In the genomic region with DNA sequence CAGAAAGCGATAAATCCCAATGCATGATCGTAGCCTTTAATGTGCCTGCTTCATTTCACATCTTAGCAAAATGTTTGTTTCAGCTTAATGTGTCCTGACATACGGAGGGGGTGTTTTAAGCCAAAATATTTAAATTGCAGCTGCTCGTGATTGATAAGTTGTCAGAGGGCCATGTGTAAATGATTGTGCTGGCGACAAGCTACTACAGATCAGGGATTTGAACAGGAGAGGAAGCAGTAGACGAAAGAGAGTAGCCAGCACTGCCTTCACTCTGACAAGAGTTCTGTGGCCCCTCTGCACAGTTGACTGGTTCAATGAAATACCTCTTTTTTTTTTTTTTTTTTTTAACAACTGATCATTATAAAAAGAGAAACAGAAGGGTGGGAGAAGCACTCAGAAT, we compare ENCODE assay signal across 19 mouse cellular contexts.
"Had no signal": no experiment of that assay in that cellular context is flagged by ENCODE, and none has a peak within 500 bp of the region (broad histone marks: within the 10 kb centered on the region; RNA-seq: fewer than 3 reads in every experiment).

No protein-coding gene starts in this region.

- DNase-seq: liver, postnatal 0 days; lung, adult 2 months; lung, postnatal 14 days; lung, postnatal 36 days; midbrain, embryonic 14.5 days; right cerebral cortex, postnatal 14 days; thymus, adult 2 months; thymus, postnatal 25 days; thymus, postnatal 4 days had no signal

- H3K36me3 ChIP-seq: lung, embryonic 15.5 days; midbrain, embryonic 10.5 days; midbrain, embryonic 12.5 days; neural tube, embryonic 12.5 days; stomach, embryonic 15.5 days had no signal

- H3K27me3 ChIP-seq: lung, embryonic 15.5 days; midbrain, embryonic 12.5 days; neural tube, embryonic 12.5 days; stomach, embryonic 15.5 days had no signal

- H3K4me3 ChIP-seq: lung, embryonic 15.5 days; midbrain, embryonic 10.5 days; midbrain, embryonic 12.5 days; myocyte; neural tube, embryonic 12.5 days; stomach, embryonic 15.5 days had no signal

- ATAC-seq: liver, postnatal 0 days; lung, postnatal 0 days; midbrain, embryonic 16.5 days had no signal

- H3K4me2 ChIP-seq: lung, embryonic 15.5 days; midbrain, embryonic 12.5 days; neural tube, embryonic 12.5 days; stomach, embryonic 15.5 days had no signal

- H3K9me3 ChIP-seq: lung, embryonic 15.5 days; midbrain, embryonic 10.5 days; midbrain, embryonic 12.5 days; neural tube, embryonic 12.5 days; stomach, embryonic 15.5 days had no signal

- H3K27ac ChIP-seq: lung, embryonic 15.5 days; macrophage; midbrain, embryonic 10.5 days; midbrain, embryonic 12.5 days; neural tube, embryonic 12.5 days; stomach, embryonic 15.5 days; stomach, postnatal 0 days had no signal

- H3K9ac ChIP-seq: liver, postnatal 0 days; lung, embryonic 15.5 days; midbrain, embryonic 12.5 days; neural tube, embryonic 12.5 days; stomach, embryonic 15.5 days had no signal

- H3K4me1 ChIP-seq: lung, embryonic 15.5 days; midbrain, embryonic 10.5 days; midbrain, embryonic 12.5 days; neural tube, embryonic 12.5 days; stomach, embryonic 15.5 days had no signal
